Mouse (Mus musculus) G1E (cell line): ENCODE results near the gene 1700003E16Rik. TPM values are rescaled to one million over a fixed set of nuclear protein-coding genes. Genes with fewer than 3 reads are reported as not detected.

Experiments used
- ATAC-seq: 2 replicates; pipeline ENCODE4 v1.8.0; 2016; ENCODE audit warnings: mild to moderate bottlenecking; ENCODE audit not compliant: insufficient number of reproducible peaks, poor library complexity, low FRiP score, severe bottlenecking; ENCODE audit errors: extremely low read depth
- DNase-seq: peaks from one replicate; pipeline ENCODE4 v3.0.0; 2012; ENCODE audit warnings: low spot score
- H3K27me3 ChIP-seq: 2 replicates; pipeline ENCODE4 v1.6.1; 2012; ENCODE audit warnings: mild to moderate bottlenecking, low read length, inconsistent platforms; ENCODE audit not compliant: insufficient read depth
- H3K36me3 ChIP-seq: replicated peaks from 2 replicates; pipeline ENCODE3; 2012; ENCODE audit warnings: mild to moderate bottlenecking, inconsistent platforms
- H3K4me1 ChIP-seq: 2 replicates; pipeline ENCODE4 v1.6.1; 2012; ENCODE audit warnings: low read depth, low read length, inconsistent platforms, mixed read lengths; ENCODE audit not compliant: insufficient read depth
- H3K4me3 ChIP-seq: 2 replicates; pipeline ENCODE4 v1.5.1; 2012; ENCODE audit warnings: low read depth, mild to moderate bottlenecking, inconsistent platforms, low read length, moderate library complexity, mixed read lengths
- H3K9me3 ChIP-seq: replicated peaks from 2 replicates; pipeline ENCODE4 v1.6.1; 2012; ENCODE audit warnings: inconsistent platforms
- CTCF ChIP-seq: IDR thresholded peaks from 2 replicates; pipeline ENCODE4 v1.5.1; 2012; ENCODE audit warnings: low read depth, low read length, inconsistent platforms, mixed read lengths
- GATA1 ChIP-seq: IDR thresholded peaks from 2 replicates; pipeline ENCODE4 v1.6.1; 2012; ENCODE audit warnings: borderline replicate concordance, low read length, inconsistent platforms, mixed read lengths
- GATA2 ChIP-seq: IDR thresholded peaks from 2 replicates; pipeline ENCODE4 v1.6.1; 2012; ENCODE audit warnings: low read depth, low read length, inconsistent platforms, borderline replicate concordance
- POLR2AphosphoS5 ChIP-seq: IDR thresholded peaks from 2 replicates; pipeline ENCODE4 v1.6.1; 2012; ENCODE audit warnings: low read depth, low read length, inconsistent platforms; ENCODE audit not compliant: insufficient replicate concordance
- TAL1 ChIP-seq: conservative IDR thresholded peaks from 2 replicates; pipeline ENCODE4 v1.6.1; 2012; ENCODE audit warnings: low read depth, low read length, inconsistent platforms, mixed read lengths
- polyA plus RNA-seq: library from polyadenylated mRNA; stranded (reverse); fragments of >175 nt; gene quantifications from 2 replicates; pipeline ENCODE4 v1.2.3, GENCODE M21; 2012
- total RNA-seq, 2 experiments: library from RNA; stranded (forward) in 1 of 2; stranded (reverse) in 1 of 2; fragments of 200-1000 nt in 1 of 2; fragments of >200 nt in 1 of 2; fragmentation: Nextera tagmentation in 1 of 2; gene quantifications; 2 replicates each; pipeline ENCODE4 v1.2.3; 2014 to 2017

The 1700003E16Rik gene
- total and polyA plus RNA-seq, 3 experiments, result 0.16 TPM; not detected in 2

GRCm38 (mm10) chr6:83197345-83198004 lies 41.3 kb downstream of the 1700003E16Rik start:
- Histone ChIP-seq H3K4me3 (no peak overlapping the region), H3K36me3 (peaks cover 83% of the 10 kb centered on the region), H3K9me3 (no peaks in the 10 kb centered on the region), H3K27me3 (no peaks in the 10 kb centered on the region), H3K4me1 (no peaks in the 10 kb centered on the region)
- DNase-seq, result no peak
- TF ChIP-seq CTCF (no peak), TAL1 (no peak), GATA2 (no peak), GATA1 (no peak), POLR2AphosphoS5 (no peak)
- no peak for ATAC-seq

GRCm38 (mm10) chr6:83203320-83203719 lies 47.1 kb downstream of the 1700003E16Rik start:
- Histone ChIP-seq H3K4me3 (no peak overlapping the region), H3K9me3 (no peaks in the 10 kb centered on the region), H3K36me3 (peaks cover 25% of the 10 kb centered on the region), H3K27me3 (peaks cover 23% of the 10 kb centered on the region), H3K4me1 (no peaks in the 10 kb centered on the region; the same call in 1 of the 2 replicates)
- ATAC-seq, result no peak
- TF ChIP-seq GATA1 (no peak), POLR2AphosphoS5 (no peak), TAL1 (no peak)
- DNase-seq, result no peak

- ATAC-seq, result no peak
- TF ChIP-seq POLR2AphosphoS5, result no peak
- no peak for TF ChIP-seq GATA2
- no peak for TF ChIP-seq TAL1
- TF ChIP-seq GATA1, result no peak
- TF ChIP-seq CTCF, result no peak
- H3K36me3 ChIP-seq, result peaks cover 2% of the 10 kb centered on the region
- peaks cover 33% of the 10 kb centered on the region for H3K27me3 ChIP-seq
- no peaks in the 10 kb centered on the region for H3K9me3 ChIP-seq
- H3K4me3 ChIP-seq, result no peak overlapping the region
- no peaks in the 10 kb centered on the region; the same call in 1 of the 2 replicates for H3K4me1 ChIP-seq
- DNase-seq, result no peak
Measured at GRCm38 (mm10) chr6:83205851-83206250, 49.6 kb downstream of the 1700003E16Rik start.

- no peak for TF ChIP-seq TAL1
- no peak for TF ChIP-seq GATA1
- no peak for TF ChIP-seq POLR2AphosphoS5
- TF ChIP-seq GATA2, result no peak
- no peak for TF ChIP-seq CTCF
- Histone ChIP-seq H3K4me3 (no peak overlapping the region), H3K36me3 (no peaks in the 10 kb centered on the region), H3K27me3 (peaks cover 33% of the 10 kb centered on the region), H3K4me1 (no peaks in the 10 kb centered on the region; the same call in 1 of the 2 replicates), H3K9me3 (no peaks in the 10 kb centered on the region)
- DNase-seq (no peak), ATAC-seq (no peak)
Measured at GRCm38 (mm10) chr6:83206321-83206720, 50.1 kb downstream of the 1700003E16Rik start.

- no peak overlapping the region for H3K4me3 ChIP-seq
- no peaks in the 10 kb centered on the region for H3K9me3 ChIP-seq
- no peaks in the 10 kb centered on the region for H3K36me3 ChIP-seq
- DNase-seq (no peak), ATAC-seq (no peak)
- peaks cover 38% of the 10 kb centered on the region for H3K27me3 ChIP-seq
- TF ChIP-seq GATA1 (no peak), CTCF (no peak), POLR2AphosphoS5 (no peak), TAL1 (no peak), GATA2 (no peak)
- H3K4me1 ChIP-seq, result no peaks in the 10 kb centered on the region; the same call in 1 of the 2 replicates
Measured at GRCm38 (mm10) chr6:83207361-83208049, 51.3 kb downstream of the 1700003E16Rik start.

- H3K4me3 ChIP-seq, result no peak overlapping the region
- H3K36me3 ChIP-seq, result no peaks in the 10 kb centered on the region
- TF ChIP-seq POLR2AphosphoS5 (no peak), GATA1 (no peak), CTCF (no peak), TAL1 (no peak), GATA2 (no peak)
- ATAC-seq, result no peak
- no peaks in the 10 kb centered on the region for H3K9me3 ChIP-seq
- no peaks in the 10 kb centered on the region; the same call in 1 of the 2 replicates for H3K4me1 ChIP-seq
- peaks cover 38% of the 10 kb centered on the region for H3K27me3 ChIP-seq
- no peak for DNase-seq
Measured at GRCm38 (mm10) chr6:83208050-83208400, 51.8 kb downstream of the 1700003E16Rik start.
